Mouse (Mus musculus) Muller cell, postnatal 12 days (primary cell): Measurements from ENCODE around the gene Timm13.

Source experiments
- DNase-seq: peaks from one replicate; pipeline ENCODE4 v3.0.0-alpha.2; 2015; ENCODE audit errors: inconsistent ontology term

Timm13 gene

GRCm38 (mm10) chr10:80900318-80901247, at the start of gene Timm13:
Timm13 (minus strand) TSS chr10:80900969.
- peak; percentile 99 for DNase-seq

- no peak for DNase-seq
Measured at GRCm38 (mm10) chr10:80950314-80950713, 49.5 kb upstream of the Timm13 start.

GRCm38 (mm10) chr10:80949081-80949480, 48.3 kb upstream of the Timm13 start:
- no peak for DNase-seq

- peak; percentile 79 for DNase-seq
Measured at GRCm38 (mm10) chr10:80948570-80948969, 47.8 kb upstream of the Timm13 start.

GRCm38 (mm10) chr10:80947802-80948201, 47.0 kb upstream of the Timm13 start:
- DNase-seq: peak; percentile 92

- no peak for DNase-seq
Measured at GRCm38 (mm10) chr10:80946684-80947437, 46.1 kb upstream of the Timm13 start.

- DNase-seq: no peak
Measured at GRCm38 (mm10) chr10:80944231-80944630, 43.5 kb upstream of the Timm13 start.

GRCm38 (mm10) chr10:80943701-80944100, 42.9 kb upstream of the Timm13 start:
- peak; percentile 92 for DNase-seq

- DNase-seq: no peak
Measured at GRCm38 (mm10) chr10:80942919-80943318, 42.1 kb upstream of the Timm13 start.

GRCm38 (mm10) chr10:80940988-80941347, 40.2 kb upstream of the Timm13 start:
- DNase-seq: no peak

GRCm38 (mm10) chr10:80940320-80940987, 39.7 kb upstream of the Timm13 start:
- peak; percentile 87 for DNase-seq

GRCm38 (mm10) chr10:80939671-80940070, 38.9 kb upstream of the Timm13 start:
- DNase-seq: peak; percentile 82

GRCm38 (mm10) chr10:80938831-80939550, 38.2 kb upstream of the Timm13 start:
- peak; percentile 70 for DNase-seq

GRCm38 (mm10) chr10:80937646-80938045, 36.9 kb upstream of the Timm13 start:
- no peak for DNase-seq

GRCm38 (mm10) chr10:80936810-80937164, 36.0 kb upstream of the Timm13 start:
- no peak for DNase-seq

GRCm38 (mm10) chr10:80936135-80936809, 35.5 kb upstream of the Timm13 start:
- peak; percentile 69 for DNase-seq

- DNase-seq: peak; percentile 47
Measured at GRCm38 (mm10) chr10:80935698-80936097, 34.9 kb upstream of the Timm13 start.

- no peak for DNase-seq
Measured at GRCm38 (mm10) chr10:80935241-80935640, 34.5 kb upstream of the Timm13 start.

- no peak for DNase-seq
Measured at GRCm38 (mm10) chr10:80934136-80934985, 33.6 kb upstream of the Timm13 start.

GRCm38 (mm10) chr10:80933421-80933979, 32.7 kb upstream of the Timm13 start:
- peak; percentile 71 for DNase-seq
